Mouse (Mus musculus) intestine, postnatal 0 days (tissue): ENCODE measurements around the gene Fam19a2. TPM values are rescaled to one million over a fixed set of nuclear protein-coding genes. Genes with fewer than 3 reads are reported as not detected.

Source experiments
- ATAC-seq: fragments of 200-750 bp; cut with Nextera tagmentation; 2 replicates; pipeline ENCODE4 v1.8.0; 2017; ENCODE audit warnings: mild to moderate bottlenecking, moderate TSS enrichment, moderate library complexity
- H3K27ac ChIP-seq: fragments of 300-500 bp; sonication (generic); 2 replicates; pipeline ENCODE4 v1.5.1; 2014; ENCODE audit warnings: mild to moderate bottlenecking, low read depth, low read length, moderate library complexity
- H3K27me3 ChIP-seq: fragments of 300-500 bp; sonication (generic); replicated peaks from 2 replicates; pipeline ENCODE4 v1.6.1; 2014; ENCODE audit warnings: low read length, mixed read lengths; ENCODE audit not compliant: control insufficient read depth, insufficient read depth
- H3K36me3 ChIP-seq: fragments of 300-500 bp; sonication (generic); 2 replicates; pipeline ENCODE4 v1.6.1; 2014; ENCODE audit warnings: mild to moderate bottlenecking, moderate library complexity; ENCODE audit not compliant: control insufficient read depth, insufficient read depth
- H3K4me1 ChIP-seq: fragments of 300-500 bp; sonication (generic); replicated peaks from 2 replicates; pipeline ENCODE4 v1.6.1; 2014; ENCODE audit warnings: antibody characterized with exemption, low read length, mixed read lengths; ENCODE audit not compliant: control insufficient read depth, insufficient read depth
- H3K4me2 ChIP-seq: fragments of 300-500 bp; sonication (generic); replicated peaks from 2 replicates; pipeline ENCODE4 v1.6.1; 2014; ENCODE audit warnings: low read depth, mild to moderate bottlenecking, moderate library complexity
- H3K4me3 ChIP-seq: fragments of 300-500 bp; sonication (generic); 2 replicates; pipeline ENCODE4 v1.5.1; 2014; ENCODE audit warnings: low read depth, low read length
- H3K9ac ChIP-seq: fragments of 300-500 bp; sonication (generic); 2 replicates; pipeline ENCODE4 v1.6.1; 2014; ENCODE audit warnings: mild to moderate bottlenecking, low read depth, low read length
- H3K9me3 ChIP-seq: fragments of 300-500 bp; sonication (generic); 2 replicates; pipeline ENCODE4 v1.6.1; 2016; ENCODE audit warnings: mixed run types; ENCODE audit not compliant: control insufficient read depth
- CTCF ChIP-seq: sonication (generic); IDR thresholded peaks from 2 replicates; pipeline ENCODE4 v1.5.1; 2016; ENCODE audit warnings: low read depth, mild to moderate bottlenecking, control low read depth, antibody characterized with exemption, moderate library complexity
- WGBS: fragments of 180-500 bp; shearing (Covaris S2); extraction: QIAGEN DNeasy Blood & Tissue Kit; methylation state at CpG from one replicate; pipeline ENCODE4 v1.1.7; 2014; 5-methylcytosine and 5-hydroxymethylcytosine counted together
- polyA plus RNA-seq: library from polyadenylated mRNA; unstranded; fragments of >200 nt; fragmentation: Nextera tagmentation; extraction: Ambion mirVana; gene quantifications from 2 replicates; pipeline ENCODE4 v1.2.1, GENCODE M21; 2015

The Fam19a2 gene
- polyA plus RNA-seq, 1 experiment from 2014 or later, result 0.85 TPM

DNA sequence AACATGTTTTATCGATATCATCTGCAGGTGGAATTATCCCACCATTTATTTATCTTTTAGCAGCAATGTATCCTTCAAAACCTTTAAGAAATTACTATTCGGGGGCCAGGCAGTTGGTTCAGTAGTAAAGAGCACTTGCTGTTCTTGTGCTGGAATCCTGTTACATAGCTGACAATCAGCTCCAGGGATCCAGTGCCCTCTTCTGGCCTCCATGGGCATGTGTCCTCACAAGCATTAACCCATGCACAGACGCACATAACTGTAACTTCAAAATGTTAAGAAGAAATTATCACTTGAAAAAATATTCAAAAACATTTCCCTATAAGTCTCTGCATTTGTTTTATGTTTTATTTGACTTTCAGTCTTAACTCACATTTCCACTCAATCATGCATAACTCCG is 381.8 kb downstream of the Fam19a2 start:
- no peak for ATAC-seq
- no peaks in the 10 kb centered on the region for H3K9me3 ChIP-seq
- H3K9ac ChIP-seq, result no peak overlapping the region
- H3K27ac ChIP-seq, result no peak overlapping the region
- no peaks in the 10 kb centered on the region for H3K36me3 ChIP-seq
- TF ChIP-seq CTCF, result peak; percentile 28
- WGBS, result 90% methylated on average over 4 of the region's 4 CpGs
- no peaks in the 10 kb centered on the region for H3K27me3 ChIP-seq
- no peaks in the 10 kb centered on the region for H3K4me1 ChIP-seq
- no peak overlapping the region for H3K4me3 ChIP-seq
- no peak overlapping the region for H3K4me2 ChIP-seq

DNA sequence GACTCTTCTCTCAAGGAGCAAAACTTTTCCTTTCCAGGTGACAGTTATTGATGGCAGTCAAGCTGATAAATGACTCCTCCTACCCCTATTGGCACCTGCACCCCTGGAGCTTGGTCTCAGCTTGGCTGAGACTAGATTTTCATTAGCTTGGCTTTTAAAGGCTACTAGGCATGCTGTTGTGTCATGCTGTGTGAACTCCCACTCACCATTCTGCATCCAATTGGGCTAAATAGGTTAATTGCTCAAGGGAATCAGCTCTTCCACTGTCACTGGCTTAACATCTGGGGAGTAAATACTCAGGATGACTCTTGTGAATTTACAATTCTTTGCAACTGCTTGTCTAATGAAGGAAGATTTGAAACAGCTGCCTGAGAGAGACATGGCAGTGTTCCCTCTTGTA is 407.4 kb downstream of the Fam19a2 start:
- H3K9ac ChIP-seq, result no peak overlapping the region
- no peak overlapping the region for H3K27ac ChIP-seq

DNA sequence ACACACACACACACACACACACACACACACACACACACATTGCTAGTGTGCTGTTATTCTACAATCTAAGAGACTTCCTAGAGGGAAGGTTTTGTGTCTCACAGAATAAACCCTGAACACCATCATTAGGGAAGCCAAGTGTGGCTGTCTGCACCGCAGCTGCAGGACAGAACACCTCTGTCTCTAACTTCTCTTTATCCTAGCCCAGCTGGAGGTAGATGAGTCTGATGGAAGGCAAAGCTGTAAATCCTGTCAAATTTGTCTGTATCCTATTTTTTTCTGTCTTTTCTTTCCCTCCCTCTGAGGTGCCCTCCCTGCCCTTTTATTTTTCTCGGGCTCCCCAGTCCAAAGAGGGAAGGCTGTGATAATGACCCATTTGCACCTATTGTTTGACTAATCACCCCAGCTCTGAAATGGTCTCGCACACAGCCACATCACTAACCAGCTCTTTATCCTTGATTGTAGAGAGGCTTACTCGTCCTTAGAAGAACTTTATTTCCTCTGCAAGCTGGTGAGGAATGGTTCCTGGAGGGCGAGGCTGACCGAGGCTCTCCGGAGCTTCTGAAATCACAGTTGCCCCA is 414.6 kb downstream of the Fam19a2 start:
- H3K9me3 ChIP-seq, result no peaks in the 10 kb centered on the region
- no peak overlapping the region for H3K27ac ChIP-seq
- 23% methylated on average over 7 of the region's 7 CpGs for WGBS
- no peaks in the 10 kb centered on the region for H3K4me1 ChIP-seq
- no peak overlapping the region for H3K9ac ChIP-seq
- no peak overlapping the region for H3K4me3 ChIP-seq
- no peak overlapping the region for H3K4me2 ChIP-seq
- no peak for TF ChIP-seq CTCF
- ATAC-seq, result no peak
- no peaks in the 10 kb centered on the region for H3K36me3 ChIP-seq
- H3K27me3 ChIP-seq, result no peaks in the 10 kb centered on the region

More for the DNA sequence above, 407.4 kb downstream of the Fam19a2 start:
- Histone ChIP-seq H3K4me1 (no peaks in the 10 kb centered on the region), H3K36me3 (no peaks in the 10 kb centered on the region), H3K4me2 (no peak overlapping the region), H3K27me3 (no peaks in the 10 kb centered on the region), H3K4me3 (no peak overlapping the region), H3K9me3 (no peaks in the 10 kb centered on the region)
- no peak for TF ChIP-seq CTCF
- ATAC-seq, result no peak

DNA sequence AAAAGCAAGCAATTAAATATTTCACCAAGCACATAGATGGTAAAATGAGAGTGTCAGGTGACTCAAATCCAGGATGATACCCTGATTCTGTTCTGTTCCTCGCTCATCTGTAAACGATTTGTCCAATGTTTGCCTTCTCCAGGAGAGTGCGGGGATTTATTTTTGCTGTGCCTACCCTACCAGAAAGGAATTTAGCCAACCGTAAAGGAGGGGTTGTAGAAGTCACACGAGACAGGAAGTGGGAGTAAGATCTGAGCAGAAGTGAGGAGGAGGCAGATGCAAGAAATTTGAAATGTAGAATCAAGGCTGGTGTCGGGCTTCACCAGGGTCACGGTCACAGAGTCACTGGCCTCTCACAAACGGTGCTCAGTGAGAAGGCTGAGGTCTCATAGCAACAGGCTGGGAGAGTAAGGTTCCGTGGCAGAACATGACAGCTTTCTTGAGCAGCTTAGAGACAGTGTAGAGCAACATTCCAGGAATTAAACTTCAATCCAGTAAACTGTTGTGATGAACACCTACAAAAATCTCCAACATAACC is 419.0 kb downstream of the Fam19a2 start:
- Histone ChIP-seq H3K9me3 (no peaks in the 10 kb centered on the region), H3K27me3 (no peaks in the 10 kb centered on the region), H3K4me2 (no peak overlapping the region), H3K27ac (no peak overlapping the region), H3K9ac (no peak overlapping the region), H3K36me3 (no peaks in the 10 kb centered on the region), H3K4me1 (no peaks in the 10 kb centered on the region), H3K4me3 (no peak overlapping the region)
- WGBS, result 49% methylated on average over 9 of the region's 9 CpGs
- TF ChIP-seq CTCF, result no peak
- ATAC-seq, result no peak

DNA sequence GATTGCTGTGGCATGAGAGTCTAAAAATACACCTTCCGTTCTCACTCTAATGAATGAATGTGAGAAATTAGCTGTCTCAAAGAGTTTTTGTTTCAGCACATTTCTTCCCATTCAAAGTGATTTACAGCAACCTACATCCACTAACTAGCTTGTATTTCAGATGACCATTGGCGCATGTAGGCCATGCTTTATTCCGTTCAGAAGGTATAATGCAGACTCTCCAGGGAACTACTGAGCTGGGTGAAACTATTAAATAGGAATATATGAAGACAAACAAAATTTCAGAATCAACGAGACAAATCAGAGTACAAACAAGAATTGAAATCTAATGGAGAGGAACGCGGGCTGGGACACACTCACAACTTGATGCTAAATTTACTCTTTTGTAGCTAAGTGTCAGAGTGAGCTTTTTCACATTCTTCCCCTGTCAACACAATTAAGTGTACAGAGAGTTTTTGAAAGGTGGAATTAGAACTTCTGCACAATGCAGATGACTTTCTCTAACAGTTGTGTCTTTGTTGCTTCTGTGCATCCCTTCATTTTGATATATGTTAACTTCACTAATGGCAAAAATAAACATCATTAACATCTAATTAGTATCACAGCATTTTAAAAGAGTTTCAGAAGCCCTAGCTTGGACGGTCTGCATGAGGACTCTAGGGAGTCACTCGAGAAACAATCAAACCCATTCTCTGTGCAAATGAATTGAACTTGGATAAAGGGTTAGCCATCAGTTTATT is 428.6 kb downstream of the Fam19a2 start:
- H3K4me2 ChIP-seq, result no peak overlapping the region
- TF ChIP-seq CTCF, result no peak
- H3K27ac ChIP-seq, result no peak overlapping the region
- H3K9me3 ChIP-seq, result no peaks in the 10 kb centered on the region
- no peaks in the 10 kb centered on the region for H3K36me3 ChIP-seq
- ATAC-seq, result no peak
- H3K4me3 ChIP-seq, result no peak overlapping the region
- no peaks in the 10 kb centered on the region for H3K4me1 ChIP-seq
- H3K9ac ChIP-seq, result no peak overlapping the region
- 85% methylated on average over 8 of the region's 8 CpGs for WGBS
- H3K27me3 ChIP-seq, result no peaks in the 10 kb centered on the region

DNA sequence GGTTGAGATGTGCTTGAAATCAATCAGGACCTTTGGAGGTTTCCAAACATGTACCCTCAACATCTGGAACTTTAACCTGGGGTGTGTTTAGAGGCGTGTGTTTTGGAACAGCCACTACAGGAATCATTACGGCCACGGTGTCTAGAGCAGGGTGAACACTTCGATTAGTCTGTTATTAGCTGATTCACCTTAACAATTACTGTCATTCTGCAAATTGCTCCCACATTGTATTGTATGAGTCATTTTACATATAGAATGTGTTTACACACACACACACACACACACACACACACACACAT is 429.1 kb downstream of the Fam19a2 start:
- no peaks in the 10 kb centered on the region for H3K9me3 ChIP-seq
- H3K9ac ChIP-seq, result no peak overlapping the region
- WGBS, result 84% methylated on average over 4 of the region's 4 CpGs
- no peak overlapping the region for H3K4me3 ChIP-seq
- no peaks in the 10 kb centered on the region for H3K27me3 ChIP-seq
- no peaks in the 10 kb centered on the region for H3K36me3 ChIP-seq
- no peak for TF ChIP-seq CTCF
- no peak overlapping the region for H3K27ac ChIP-seq
- no peak overlapping the region for H3K4me2 ChIP-seq
- no peaks in the 10 kb centered on the region for H3K4me1 ChIP-seq
- no peak for ATAC-seq
